Mouse (Mus musculus): Measurements from ENCODE around the gene Sp7. TPM values are rescaled to one million over a fixed set of nuclear protein-coding genes. Genes with fewer than 3 reads are reported as not detected.
A peak's percentile ranks its signal among the peaks of the same experiment; 100 is the strongest.

Gene Sp7
- polyA plus RNA-seq, 1 experiment from 2014 or later: 0.40 TPM

DNA sequence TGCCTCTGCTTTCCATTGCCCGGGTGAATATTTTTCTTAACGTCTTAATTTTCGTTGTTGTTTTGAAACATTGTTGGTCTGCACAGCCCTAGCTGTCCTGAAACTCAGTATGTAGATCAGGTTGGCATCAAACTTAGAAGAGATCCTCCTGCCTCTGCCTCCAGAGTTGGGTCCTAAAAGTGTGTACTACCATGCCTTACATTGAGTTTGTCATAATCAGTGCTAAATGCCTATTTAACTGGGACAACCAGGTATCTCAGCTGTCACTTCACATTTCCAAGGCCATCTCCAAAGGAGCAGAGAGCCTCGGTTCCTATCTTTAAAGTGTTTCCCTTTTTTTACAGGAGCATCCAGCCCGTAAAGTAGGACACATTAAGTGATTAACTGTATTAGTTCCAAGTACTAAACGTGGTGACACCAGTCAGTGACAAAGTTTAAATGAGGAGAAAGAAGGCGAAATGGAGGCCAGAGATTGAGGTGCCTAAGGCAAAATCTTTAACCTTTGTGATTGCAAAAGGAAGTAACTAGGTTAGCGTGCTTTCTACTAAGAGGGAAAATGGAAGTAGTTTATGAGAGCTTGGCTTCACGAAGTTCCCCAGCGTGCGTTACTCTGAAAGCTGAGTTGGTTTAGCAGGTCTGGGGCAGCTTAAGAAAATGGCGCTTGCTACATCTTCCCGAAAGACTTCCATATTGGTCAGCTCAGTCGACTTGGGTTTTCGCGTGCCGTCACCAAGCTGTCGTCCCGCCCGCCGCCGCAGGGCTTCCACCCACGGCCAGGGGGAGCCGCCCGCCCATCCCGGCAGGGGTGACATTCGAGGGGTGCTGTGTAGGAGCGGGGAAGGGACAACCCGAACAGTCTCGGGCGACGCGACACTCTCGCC, 37.9 kb upstream of the Sp7 start:
- Histone ChIP-seq H3K9ac (ENCODE audit: low read length) (peak overlapping the region; percentile 75), H3K27me3 (ENCODE audit: control insufficient read depth, insufficient read depth, low read length) (no peaks in the 10 kb centered on the region), H3K4me3 (ENCODE audit: low read depth, low read length) (peak overlapping the region; percentile 45), H3K4me2 (replicated peaks; ENCODE audit: low read depth) (peak overlapping the region; percentile 55), H3K4me1 (replicated peaks; ENCODE audit: control insufficient read depth, insufficient read depth) (no peaks in the 10 kb centered on the region), H3K36me3 (ENCODE audit: control insufficient read depth, insufficient read depth, low read length) (peaks cover 18% of the 10 kb centered on the region), H3K27ac (replicated peaks) (peak overlapping the region; percentile 100), H3K9me3 (ENCODE audit: control insufficient read depth, low read length) (no peaks in the 10 kb centered on the region)
- 15% methylated on average over 34 of the region's 34 CpGs for WGBS
- DNase-seq (ENCODE audit: low spot score) (no peak), ATAC-seq (ENCODE audit: low FRiP score, low TSS enrichment) (no peak)
- TF ChIP-seq EP300 (optimal IDR thresholded peaks at IDR 0.05): no peak
- peak; percentile 73 for TF ChIP-seq CTCF (IDR thresholded peaks at IDR 0.05; ENCODE audit: low read depth)

GRCm38 (mm10) chr15:102402210-102402609, 35.2 kb upstream of the Sp7 start:
- H3K27me3 ChIP-seq (ENCODE audit: control insufficient read depth, insufficient read depth, low read length): no peaks in the 10 kb centered on the region
- TF ChIP-seq CTCF (IDR thresholded peaks at IDR 0.05; ENCODE audit: low read depth): no peak
- no peak for TF ChIP-seq EP300 (optimal IDR thresholded peaks at IDR 0.05)
- DNase-seq (ENCODE audit: low spot score) (no peak), ATAC-seq (ENCODE audit: low FRiP score, low TSS enrichment) (no peak)
- H3K9me3 ChIP-seq (ENCODE audit: control insufficient read depth, low read length): no peaks in the 10 kb centered on the region
- H3K4me1 ChIP-seq (replicated peaks; ENCODE audit: control insufficient read depth, insufficient read depth): no peaks in the 10 kb centered on the region
- WGBS: 97% methylated on average over 3 of the region's 3 CpGs
- 0 out of 2 replicates have a peak overlapping the region, but pooled peaks have one; percentile 14 for H3K27ac ChIP-seq (replicated peaks)
- no peaks in the 10 kb centered on the region for H3K36me3 ChIP-seq (ENCODE audit: control insufficient read depth, insufficient read depth, low read length)
- H3K4me3 ChIP-seq (ENCODE audit: low read depth, low read length): no peak overlapping the region
- no peak overlapping the region for H3K4me2 ChIP-seq (replicated peaks; ENCODE audit: low read depth)
- no peak overlapping the region for H3K9ac ChIP-seq (ENCODE audit: low read length)

DNA sequence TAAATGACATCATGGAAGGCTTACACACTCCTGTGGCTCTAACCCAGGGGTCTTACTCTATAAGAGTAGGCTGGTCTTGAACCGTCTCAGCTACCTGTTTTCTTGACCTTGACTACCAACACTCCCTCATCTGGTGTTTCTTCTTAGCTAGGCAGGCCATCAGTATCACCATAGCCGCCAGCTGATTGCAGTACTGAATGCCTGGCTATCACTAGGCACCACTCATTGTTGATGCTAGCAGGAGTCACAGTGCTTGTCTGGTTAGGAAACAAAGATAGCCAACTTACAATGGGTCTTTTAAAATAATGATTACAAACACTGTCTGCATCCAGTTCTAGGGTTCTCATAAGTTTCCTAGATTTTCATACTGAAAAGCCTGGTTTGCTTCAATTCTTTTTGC, 34.3 kb upstream of the Sp7 start:
- TF ChIP-seq CTCF (IDR thresholded peaks at IDR 0.05; ENCODE audit: low read depth) (no peak), EP300 (optimal IDR thresholded peaks at IDR 0.05) (no peak)
- WGBS: 69% methylated on average over 2 of the region's 2 CpGs
- H3K4me1 ChIP-seq (replicated peaks; ENCODE audit: control insufficient read depth, insufficient read depth): no peaks in the 10 kb centered on the region
- no peak for ATAC-seq (ENCODE audit: low FRiP score, low TSS enrichment)
- no peak overlapping the region for H3K4me2 ChIP-seq (replicated peaks; ENCODE audit: low read depth)
- H3K4me3 ChIP-seq (ENCODE audit: low read depth, low read length): no peak overlapping the region
- no peak overlapping the region for H3K27ac ChIP-seq (replicated peaks)
- no peak for DNase-seq (ENCODE audit: low spot score)
- no peaks in the 10 kb centered on the region for H3K36me3 ChIP-seq (ENCODE audit: control insufficient read depth, insufficient read depth, low read length)
- H3K27me3 ChIP-seq (ENCODE audit: control insufficient read depth, insufficient read depth, low read length): no peaks in the 10 kb centered on the region
- H3K9ac ChIP-seq (ENCODE audit: low read length): no peak overlapping the region
- H3K9me3 ChIP-seq (ENCODE audit: control insufficient read depth, low read length): no peaks in the 10 kb centered on the region

- H3K27me3 ChIP-seq (ENCODE audit: control insufficient read depth, insufficient read depth, low read length): no peaks in the 10 kb centered on the region
Measured at GRCm38 (mm10) chr15:102400476-102401045, 33.6 kb upstream of the Sp7 start.

DNA sequence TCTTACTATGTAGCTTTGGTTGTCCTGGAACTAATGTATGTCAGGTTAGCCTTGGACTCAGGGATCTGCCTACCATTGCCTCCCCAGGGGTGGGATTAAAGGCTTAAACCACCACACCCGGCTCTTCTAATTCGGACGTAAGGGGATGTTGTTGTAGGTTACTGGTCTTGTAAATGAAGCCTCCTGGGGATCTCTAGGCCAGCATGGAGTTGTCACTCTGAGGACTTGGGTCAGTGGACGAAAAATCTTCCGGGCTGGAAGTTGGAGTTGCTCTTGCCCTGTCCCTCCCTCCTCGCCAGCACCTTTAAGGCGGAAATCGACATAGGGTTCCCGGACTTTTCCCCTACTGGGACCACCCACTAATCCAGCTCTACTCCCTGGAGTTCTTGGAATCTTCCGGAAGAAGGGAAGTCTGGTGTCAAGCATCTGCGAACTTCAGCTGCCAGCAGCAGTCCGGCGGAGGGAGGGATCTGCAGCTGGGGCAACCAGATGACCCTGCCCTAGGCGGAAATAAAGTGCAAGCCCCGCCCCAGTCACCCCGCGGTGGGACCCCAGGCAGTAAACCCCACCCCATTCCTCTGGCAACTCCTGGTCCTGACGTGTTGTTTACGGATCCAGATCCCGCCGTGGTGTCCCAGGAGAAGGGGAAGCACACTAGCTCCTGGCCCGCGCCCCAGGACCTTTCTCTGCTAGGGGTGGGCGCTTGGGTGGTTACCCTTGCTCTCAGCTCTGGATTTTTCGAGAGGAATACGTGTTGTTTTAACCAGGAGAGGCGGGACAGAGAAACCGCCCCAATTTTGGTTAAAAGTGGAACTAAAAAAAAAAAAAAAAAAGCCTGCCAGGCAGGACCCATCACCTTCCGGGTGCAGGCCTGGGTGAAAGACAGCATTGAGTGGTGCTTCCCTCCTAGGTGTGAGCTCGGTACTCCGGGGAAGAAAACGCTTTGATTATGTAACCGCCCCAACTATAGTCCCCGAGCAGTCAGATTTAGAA, 32.5 kb upstream of the Sp7 start:
- no peaks in the 10 kb centered on the region for H3K9me3 ChIP-seq (ENCODE audit: control insufficient read depth, low read length)
- H3K4me3 ChIP-seq (ENCODE audit: low read depth, low read length): peak overlapping the region; percentile 31
- no peaks in the 10 kb centered on the region for H3K4me1 ChIP-seq (replicated peaks; ENCODE audit: control insufficient read depth, insufficient read depth)
- H3K4me2 ChIP-seq (replicated peaks; ENCODE audit: low read depth): peak overlapping the region; percentile 63
- 1% methylated on average over 34 of the region's 34 CpGs for WGBS
- H3K27me3 ChIP-seq (ENCODE audit: control insufficient read depth, insufficient read depth, low read length): no peaks in the 10 kb centered on the region
- H3K36me3 ChIP-seq (ENCODE audit: control insufficient read depth, insufficient read depth, low read length): no peaks in the 10 kb centered on the region
- TF ChIP-seq EP300 (optimal IDR thresholded peaks at IDR 0.05) (peak; percentile 22), CTCF (IDR thresholded peaks at IDR 0.05; ENCODE audit: low read depth) (no peak)
- DNase-seq (ENCODE audit: low spot score): peak; percentile 92
- H3K27ac ChIP-seq (replicated peaks): peak overlapping the region; percentile 94
- peak; percentile 86 for ATAC-seq (ENCODE audit: low FRiP score, low TSS enrichment)
- peak overlapping the region; percentile 66 for H3K9ac ChIP-seq (ENCODE audit: low read length)

More at GRCm38 (mm10) chr15:102400476-102401045, 33.6 kb upstream of the Sp7 start:
- peak overlapping the region; percentile 94 for H3K27ac ChIP-seq (replicated peaks)
- WGBS: 79% methylated on average over 10 of the region's 10 CpGs
- ATAC-seq (ENCODE audit: low FRiP score, low TSS enrichment) (no peak), DNase-seq (ENCODE audit: low spot score) (no peak)
- H3K4me2 ChIP-seq (replicated peaks; ENCODE audit: low read depth): no peak overlapping the region
- H3K4me1 ChIP-seq (replicated peaks; ENCODE audit: control insufficient read depth, insufficient read depth): no peaks in the 10 kb centered on the region
- TF ChIP-seq CTCF (IDR thresholded peaks at IDR 0.05; ENCODE audit: low read depth): no peak
- TF ChIP-seq EP300 (optimal IDR thresholded peaks at IDR 0.05): no peak
- H3K4me3 ChIP-seq (ENCODE audit: low read depth, low read length): no peak overlapping the region
- H3K9ac ChIP-seq (ENCODE audit: low read length): no peak overlapping the region
- H3K36me3 ChIP-seq (ENCODE audit: control insufficient read depth, insufficient read depth, low read length): no peaks in the 10 kb centered on the region
- H3K9me3 ChIP-seq (ENCODE audit: control insufficient read depth, low read length): no peaks in the 10 kb centered on the region
